Mouse (Mus musculus) heart, embryonic 16.5 days (tissue): ENCODE data around the gene Nnat. TPM values are rescaled to one million over a fixed set of nuclear protein-coding genes. Genes with fewer than 3 reads are reported as not detected.

Experiments
- ATAC-seq: fragments of 200-750 bp; cut with Nextera tagmentation; replicated peaks from 2 replicates; pipeline ENCODE4 v1.8.0; 2017; ENCODE audit warnings: moderate number of reproducible peaks; ENCODE audit not compliant: insufficient read depth, low FRiP score; ENCODE audit errors: extremely low read depth
- H3K27ac ChIP-seq: fragments of 300-500 bp; sonication (generic); 2 replicates; pipeline ENCODE4 v1.5.1; 2014; ENCODE audit warnings: mild to moderate bottlenecking, low read length, control low read depth, moderate library complexity
- H3K27me3 ChIP-seq: fragments of 300-500 bp; sonication (generic); 2 replicates; pipeline ENCODE4 v1.6.1; 2014; ENCODE audit warnings: low read length, mixed read lengths; ENCODE audit not compliant: control insufficient read depth, insufficient read depth
- H3K36me3 ChIP-seq: fragments of 300-500 bp; sonication (generic); 2 replicates; pipeline ENCODE4 v1.6.1; 2014; ENCODE audit not compliant: control insufficient read depth, insufficient read depth
- H3K4me1 ChIP-seq: fragments of 300-500 bp; sonication (generic); 2 replicates; pipeline ENCODE4 v1.6.1; 2014; ENCODE audit warnings: low read length, mixed read lengths; ENCODE audit not compliant: control insufficient read depth, insufficient read depth
- H3K4me2 ChIP-seq: fragments of 300-500 bp; sonication (generic); 2 replicates; pipeline ENCODE4 v1.6.1; 2014; ENCODE audit warnings: low read depth, mild to moderate bottlenecking, control low read depth, low read length
- H3K4me3 ChIP-seq: fragments of 300-500 bp; sonication (generic); 2 replicates; pipeline ENCODE4 v1.5.1; 2014; ENCODE audit warnings: mild to moderate bottlenecking, control low read depth, low read length
- H3K9ac ChIP-seq: fragments of 300-500 bp; sonication (generic); 2 replicates; pipeline ENCODE4 v1.6.1; 2014; ENCODE audit warnings: low read length, control low read depth
- H3K9me3 ChIP-seq: fragments of 300-500 bp; sonication (generic); replicated peaks from 2 replicates; pipeline ENCODE4 v1.6.1; 2016; ENCODE audit warnings: low read length; ENCODE audit not compliant: control insufficient read depth
- WGBS: fragments of 180-500 bp; shearing (Covaris S2); extraction: QIAGEN DNeasy Blood & Tissue Kit; methylation state at CpG from one replicate; pipeline ENCODE4 v1.1.7; 2014; 5-methylcytosine and 5-hydroxymethylcytosine counted together
- microRNA-seq: library from miRNA; unstranded; fragments of <30 nt; microRNA quantifications from one replicate; pipeline ENCODE4, GENCODE M21; 2017
- polyA plus RNA-seq: library from polyadenylated mRNA; unstranded; fragments of >200 nt; fragmentation: Nextera tagmentation; extraction: Ambion mirVana; gene quantifications from 2 replicates; pipeline ENCODE4 v1.2.1, GENCODE M21; 2015

The Nnat gene
- polyA plus RNA-seq, 1 experiment from 2014 or later = 41.5 TPM

GRCm38 (mm10) chr2:157611735-157612134 is 51.9 kb downstream of the Nnat start:
- H3K4me3 ChIP-seq = no peak overlapping the region
- no peaks in the 10 kb centered on the region for H3K9me3 ChIP-seq
- no peak for ATAC-seq
- H3K36me3 ChIP-seq = no peaks in the 10 kb centered on the region
- no peak overlapping the region for H3K9ac ChIP-seq
- no peak overlapping the region for H3K4me2 ChIP-seq
- 77% methylated on average over 3 of the region's 3 CpGs for WGBS
- no peak overlapping the region for H3K27ac ChIP-seq
- H3K4me1 ChIP-seq = no peaks in the 10 kb centered on the region
- H3K27me3 ChIP-seq = no peaks in the 10 kb centered on the region

Small RNAs within 50 kb of the gene (microRNA-seq; reads per million reads assigned to microRNA genes)
- gene Gm23134 = 2.0 reads per million, percentile 4 among the genes with 10 or more reads in this experiment

Other genes starting within 250 kb of the Nnat start
- gene Ghrh, start 212.6 kb upstream of the Nnat start, polyA plus RNA-seq = not detected in 2 replicates
- gene Manbal, start 192.5 kb upstream of the Nnat start, polyA plus RNA-seq = 54.0 and 61.7 TPM in 2 replicates
- 5.7 and 6.9 TPM in 2 replicates for gene Src, start 141.6 kb upstream of the Nnat start, polyA plus RNA-seq
- gene Blcap, start 11.2 kb downstream of the Nnat start, polyA plus RNA-seq = 45.4 and 46.7 TPM in 2 replicates
- gene Ctnnbl1, start 177.3 kb downstream of the Nnat start, polyA plus RNA-seq = 31.5 and 33.3 TPM in 2 replicates